Mouse (Mus musculus): Measurements from ENCODE around the gene Slc4a8. TPM values are rescaled to one million over a fixed set of nuclear protein-coding genes. Genes with fewer than 3 reads are reported as not detected.

The Slc4a8 gene
- polyA plus RNA-seq, 1 experiment, result 11.0 TPM

GRCm38 (mm10) chr15:100755498-100755859 is 6.1 kb upstream of the Slc4a8 start:
- Histone ChIP-seq H3K27me3 (ENCODE audit: control insufficient read depth, insufficient read depth, low read length) (no peaks in the 10 kb centered on the region), H3K4me1 (ENCODE audit: control insufficient read depth, insufficient read depth, insufficient read length) (peaks cover 7% of the 10 kb centered on the region; the same call in 1 of the 2 replicates), H3K4me3 (ENCODE audit: extremely low read depth, insufficient read depth, insufficient read length) (no peak overlapping the region), H3K27ac (ENCODE audit: insufficient read depth, low read length) (peak overlapping the region; percentile 64; the same call in 1 of the 2 replicates), H3K36me3 (ENCODE audit: control insufficient read depth, insufficient read depth, low read length) (no peaks in the 10 kb centered on the region)
- TF ChIP-seq CTCF (IDR thresholded peaks at IDR 0.05; ENCODE audit: extremely low read depth, insufficient read depth, insufficient read length, insufficient replicate concordance) (no peak), POLR2A (IDR thresholded peaks at IDR 0.05; ENCODE audit: low read depth, low read length) (no peak)
- DNase-seq (ENCODE audit: low read depth in 1 of 2, low spot score in 2 of 2), result no peak
- WGBS, result 46% methylated on average over 6 of the region's 8 CpGs

DNA sequence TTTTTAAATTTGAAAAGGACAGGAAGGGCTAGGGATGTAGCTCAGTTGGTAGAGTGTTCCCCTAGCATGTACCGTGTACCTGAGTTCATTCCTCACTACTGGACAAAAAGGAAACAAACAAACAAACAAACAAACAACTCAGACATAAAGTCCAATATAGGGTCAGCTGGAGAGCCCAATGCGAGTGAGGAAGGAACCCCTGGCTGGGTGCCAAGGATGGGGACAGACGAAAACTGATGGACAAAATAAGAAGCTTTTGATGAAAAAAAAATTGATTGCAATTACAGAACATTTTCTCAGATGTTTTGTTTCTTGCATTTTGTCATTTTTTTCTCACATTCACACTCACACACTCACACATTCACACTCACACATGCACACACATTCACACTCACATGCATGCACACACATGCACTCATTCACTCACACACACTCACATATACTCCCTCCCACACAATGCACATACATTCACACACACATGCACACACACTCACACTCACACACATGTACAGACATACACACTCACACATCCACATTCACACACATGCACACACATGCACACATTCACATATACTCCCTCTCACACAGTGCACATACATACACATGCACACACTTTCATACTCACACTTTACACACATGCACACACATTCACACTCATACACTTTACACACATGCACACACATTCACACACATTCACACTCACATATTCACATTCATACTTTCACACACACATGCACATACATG is 5.5 kb upstream of the Slc4a8 start:
- WGBS, result 48% methylated on average over 3 of the region's 3 CpGs
- no peak overlapping the region for H3K4me3 ChIP-seq (ENCODE audit: extremely low read depth, insufficient read depth, insufficient read length)
- H3K36me3 ChIP-seq (ENCODE audit: control insufficient read depth, insufficient read depth, low read length), result no peaks in the 10 kb centered on the region
- DNase-seq (ENCODE audit: low read depth in 1 of 2, low spot score in 2 of 2), result no peak
- peaks cover 11% of the 10 kb centered on the region; the same call in 1 of the 2 replicates for H3K4me1 ChIP-seq (ENCODE audit: control insufficient read depth, insufficient read depth, insufficient read length)
- TF ChIP-seq POLR2A (IDR thresholded peaks at IDR 0.05; ENCODE audit: low read depth, low read length), result no peak
- TF ChIP-seq CTCF (IDR thresholded peaks at IDR 0.05; ENCODE audit: extremely low read depth, insufficient read depth, insufficient read length, insufficient replicate concordance), result no peak
- H3K27me3 ChIP-seq (ENCODE audit: control insufficient read depth, insufficient read depth, low read length), result no peaks in the 10 kb centered on the region
- H3K27ac ChIP-seq (ENCODE audit: insufficient read depth, low read length), result no peak overlapping the region

DNA sequence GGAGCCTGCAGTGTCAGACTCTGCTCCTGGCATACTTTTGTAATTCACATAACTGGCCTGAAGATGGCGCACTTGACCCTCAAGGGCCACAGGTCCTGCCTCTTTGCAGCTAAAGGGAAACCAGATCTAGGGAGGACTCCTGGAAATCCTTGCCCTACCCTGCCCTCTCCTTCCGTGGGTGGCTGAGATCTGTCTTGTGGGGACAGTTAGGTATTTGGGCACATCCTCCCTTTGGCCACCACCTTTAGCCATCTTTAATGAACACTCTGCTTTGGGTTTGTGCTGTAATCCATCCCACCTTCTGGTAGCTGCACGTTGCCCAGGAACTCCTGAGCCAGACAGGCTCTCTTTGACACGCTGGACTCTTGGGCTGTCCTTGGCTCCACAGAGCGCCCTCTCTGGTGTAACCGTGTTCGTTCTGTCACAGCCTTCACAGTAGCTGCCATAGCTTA is 4.0 kb upstream of the Slc4a8 start:
- DNase-seq (ENCODE audit: low read depth in 1 of 2, low spot score in 2 of 2), result peak in 1 of 2 experiments; percentile 60
- no peak overlapping the region for H3K4me3 ChIP-seq (ENCODE audit: extremely low read depth, insufficient read depth, insufficient read length)

DNA sequence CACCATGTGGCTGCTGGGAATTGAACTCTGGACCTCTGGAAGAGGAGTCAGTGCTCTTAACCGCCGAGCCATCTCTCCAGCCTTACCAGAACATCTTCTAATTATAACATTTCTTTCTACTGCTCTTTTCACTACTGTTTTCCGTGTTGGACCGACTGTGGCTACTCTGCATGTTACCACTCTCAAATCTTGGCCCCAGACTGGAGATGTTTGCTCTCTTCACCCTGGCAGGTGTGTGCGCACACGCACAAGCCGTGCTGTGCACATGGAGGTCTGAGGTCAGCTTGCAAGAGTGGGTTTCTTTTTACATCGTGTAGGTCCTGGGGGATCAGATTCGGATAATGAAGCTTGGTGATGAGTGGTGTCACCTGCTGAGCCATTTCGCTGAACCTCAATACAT is 2.3 kb upstream of the Slc4a8 start:
- no peak overlapping the region for H3K4me3 ChIP-seq (ENCODE audit: extremely low read depth, insufficient read depth, insufficient read length)
- H3K36me3 ChIP-seq (ENCODE audit: control insufficient read depth, insufficient read depth, low read length), result no peaks in the 10 kb centered on the region
- no peak for DNase-seq (ENCODE audit: low read depth in 1 of 2, low spot score in 2 of 2)
- peaks cover 2% of the 10 kb centered on the region; the same call in 1 of the 2 replicates for H3K27me3 ChIP-seq (ENCODE audit: control insufficient read depth, insufficient read depth, low read length)
- TF ChIP-seq POLR2A (IDR thresholded peaks at IDR 0.05; ENCODE audit: low read depth, low read length) (no peak), CTCF (IDR thresholded peaks at IDR 0.05; ENCODE audit: extremely low read depth, insufficient read depth, insufficient read length, insufficient replicate concordance) (no peak)
- no peak overlapping the region for H3K27ac ChIP-seq (ENCODE audit: insufficient read depth, low read length)
- WGBS, result 88% methylated on average over 10 of the region's 10 CpGs
- H3K4me1 ChIP-seq (ENCODE audit: control insufficient read depth, insufficient read depth, insufficient read length), result peaks cover 19% of the 10 kb centered on the region

More for the DNA sequence above, 4.0 kb upstream of the Slc4a8 start:
- TF ChIP-seq POLR2A (IDR thresholded peaks at IDR 0.05; ENCODE audit: low read depth, low read length) (no peak), CTCF (IDR thresholded peaks at IDR 0.05; ENCODE audit: extremely low read depth, insufficient read depth, insufficient read length, insufficient replicate concordance) (peak; percentile 89; the same call in 1 of the 2 replicates)
- H3K27ac ChIP-seq (ENCODE audit: insufficient read depth, low read length), result no peak overlapping the region
- no peaks in the 10 kb centered on the region for H3K36me3 ChIP-seq (ENCODE audit: control insufficient read depth, insufficient read depth, low read length)
- H3K27me3 ChIP-seq (ENCODE audit: control insufficient read depth, insufficient read depth, low read length), result peaks cover 2% of the 10 kb centered on the region; the same call in 1 of the 2 replicates
- WGBS, result 12% methylated on average over 7 of the region's 7 CpGs
- H3K4me1 ChIP-seq (ENCODE audit: control insufficient read depth, insufficient read depth, insufficient read length), result peaks cover 19% of the 10 kb centered on the region

GRCm38 (mm10) chr15:100761036-100761418 is 520 bp upstream of the Slc4a8 start:
- Histone ChIP-seq H3K27ac (ENCODE audit: insufficient read depth, low read length) (peak overlapping the region; percentile 74), H3K27me3 (ENCODE audit: control insufficient read depth, insufficient read depth, low read length) (peaks cover 2% of the 10 kb centered on the region; the same call in 1 of the 2 replicates), H3K36me3 (ENCODE audit: control insufficient read depth, insufficient read depth, low read length) (no peaks in the 10 kb centered on the region), H3K4me3 (ENCODE audit: extremely low read depth, insufficient read depth, insufficient read length) (peak overlapping the region; percentile 80), H3K4me1 (ENCODE audit: control insufficient read depth, insufficient read depth, insufficient read length) (peaks cover 15% of the 10 kb centered on the region)
- 17% methylated on average over 9 of the region's 9 CpGs for WGBS
- no peak for DNase-seq (ENCODE audit: low read depth in 1 of 2, low spot score in 2 of 2)
- TF ChIP-seq CTCF (IDR thresholded peaks at IDR 0.05; ENCODE audit: extremely low read depth, insufficient read depth, insufficient read length, insufficient replicate concordance), result no peak
- TF ChIP-seq POLR2A (IDR thresholded peaks at IDR 0.05; ENCODE audit: low read depth, low read length), result no peak

DNA sequence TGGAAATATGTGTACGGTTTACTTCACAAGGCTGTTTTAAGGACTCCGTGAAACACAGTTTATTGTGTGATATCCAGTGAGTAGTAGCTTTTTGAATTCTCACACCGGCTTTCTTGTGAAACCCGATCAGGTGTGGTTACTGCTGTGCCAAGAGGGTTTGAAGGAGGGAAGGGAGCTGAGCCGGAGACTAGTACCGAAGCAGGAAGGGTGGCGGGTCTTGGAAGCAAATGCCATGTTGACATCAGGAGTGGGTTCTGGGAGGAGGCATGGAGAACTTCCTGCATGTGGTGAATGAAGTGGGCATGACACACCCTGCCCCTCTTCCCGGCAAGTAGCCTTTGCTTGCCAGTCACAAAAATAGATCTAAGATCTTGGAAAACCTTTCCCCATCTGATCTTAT is 1.1 kb downstream of the Slc4a8 start:
- no peak overlapping the region for H3K27ac ChIP-seq (ENCODE audit: insufficient read depth, low read length)
- no peak overlapping the region for H3K4me3 ChIP-seq (ENCODE audit: extremely low read depth, insufficient read depth, insufficient read length)
- DNase-seq (ENCODE audit: low read depth in 1 of 2, low spot score in 2 of 2), result no peak
- peaks cover 2% of the 10 kb centered on the region; the same call in 1 of the 2 replicates for H3K27me3 ChIP-seq (ENCODE audit: control insufficient read depth, insufficient read depth, low read length)
- 65% methylated on average over 8 of the region's 8 CpGs for WGBS
- H3K36me3 ChIP-seq (ENCODE audit: control insufficient read depth, insufficient read depth, low read length), result no peaks in the 10 kb centered on the region
- H3K4me1 ChIP-seq (ENCODE audit: control insufficient read depth, insufficient read depth, insufficient read length), result peaks cover 13% of the 10 kb centered on the region
- TF ChIP-seq POLR2A (IDR thresholded peaks at IDR 0.05; ENCODE audit: low read depth, low read length) (no peak), CTCF (IDR thresholded peaks at IDR 0.05; ENCODE audit: extremely low read depth, insufficient read depth, insufficient read length, insufficient replicate concordance) (no peak)
